Mouse (Mus musculus) hindbrain, postnatal 0 days (tissue): Measurements from ENCODE around the gene Krt88. TPM values are rescaled to one million over a fixed set of nuclear protein-coding genes. Genes with fewer than 3 reads are reported as not detected.

Source experiments
- ATAC-seq: fragments of 200-750 bp; cut with Nextera tagmentation; 2 replicates; pipeline ENCODE4 v1.8.0; 2017; ENCODE audit warnings: mild to moderate bottlenecking, moderate TSS enrichment, moderate library complexity
- DNase-seq: peaks from one replicate; pipeline ENCODE4 v3.0.0-alpha.2; 2015; ENCODE audit warnings: low spot score
- H3K27ac ChIP-seq: fragments of 300-500 bp; sonication (generic); 2 replicates; pipeline ENCODE4 v1.5.1; 2014; ENCODE audit warnings: mild to moderate bottlenecking
- H3K27me3 ChIP-seq: fragments of 300-500 bp; sonication (generic); 2 replicates; pipeline ENCODE4 v1.6.1; 2014; ENCODE audit warnings: low read length, mixed read lengths; ENCODE audit not compliant: insufficient read depth
- H3K36me3 ChIP-seq: fragments of 300-500 bp; sonication (generic); 2 replicates; pipeline ENCODE4 v1.6.1; 2014; ENCODE audit warnings: low read length, mixed read lengths; ENCODE audit not compliant: insufficient read depth
- H3K4me1 ChIP-seq: fragments of 300-500 bp; sonication (generic); 2 replicates; pipeline ENCODE4 v1.6.1; 2014; ENCODE audit warnings: antibody characterized with exemption, low read length, mixed read lengths; ENCODE audit not compliant: insufficient read depth
- H3K4me2 ChIP-seq: fragments of 300-500 bp; sonication (generic); 2 replicates; pipeline ENCODE4 v1.6.1; 2014; ENCODE audit warnings: low read depth, mild to moderate bottlenecking, low read length, moderate library complexity, mixed read lengths
- H3K4me3 ChIP-seq: fragments of 300-500 bp; sonication (generic); 2 replicates; pipeline ENCODE4 v1.5.1; 2014; ENCODE audit warnings: low read length
- H3K9ac ChIP-seq: fragments of 300-500 bp; sonication (generic); replicated peaks from 2 replicates; pipeline ENCODE4 v1.6.1; 2014; ENCODE audit warnings: mild to moderate bottlenecking, low read length, moderate library complexity, mixed read lengths
- H3K9me3 ChIP-seq: fragments of 300-500 bp; sonication (generic); 2 replicates; pipeline ENCODE4 v1.6.1; 2016; ENCODE audit warnings: low read length, mixed read lengths
- CTCF ChIP-seq: IDR thresholded peaks from 2 replicates; pipeline ENCODE4 v1.5.1; 2016; ENCODE audit warnings: antibody characterized with exemption, control low read depth, low read depth
- WGBS: fragments of 180-500 bp; shearing (Covaris S2); extraction: QIAGEN DNeasy Blood & Tissue Kit; methylation state at CpG from one replicate; pipeline ENCODE4 v1.1.7; 2014; 5-methylcytosine and 5-hydroxymethylcytosine counted together
- polyA plus RNA-seq: library from polyadenylated mRNA; unstranded; fragments of >200 nt; fragmentation: Nextera tagmentation; extraction: Ambion mirVana; gene quantifications from 2 replicates; pipeline ENCODE4 v1.2.1, GENCODE M21; 2015
- total RNA-seq: library from RNA; depleted of rRNA; stranded (reverse); fragments of >200 nt; gene quantifications from 2 replicates; pipeline ENCODE4 v1.2.3, GENCODE M21; 2014; rRNA removed

Gene Krt88
- total and polyA plus RNA-seq, 2 experiments from 2014 or later, result 0.16 TPM; not detected in 1

DNA sequence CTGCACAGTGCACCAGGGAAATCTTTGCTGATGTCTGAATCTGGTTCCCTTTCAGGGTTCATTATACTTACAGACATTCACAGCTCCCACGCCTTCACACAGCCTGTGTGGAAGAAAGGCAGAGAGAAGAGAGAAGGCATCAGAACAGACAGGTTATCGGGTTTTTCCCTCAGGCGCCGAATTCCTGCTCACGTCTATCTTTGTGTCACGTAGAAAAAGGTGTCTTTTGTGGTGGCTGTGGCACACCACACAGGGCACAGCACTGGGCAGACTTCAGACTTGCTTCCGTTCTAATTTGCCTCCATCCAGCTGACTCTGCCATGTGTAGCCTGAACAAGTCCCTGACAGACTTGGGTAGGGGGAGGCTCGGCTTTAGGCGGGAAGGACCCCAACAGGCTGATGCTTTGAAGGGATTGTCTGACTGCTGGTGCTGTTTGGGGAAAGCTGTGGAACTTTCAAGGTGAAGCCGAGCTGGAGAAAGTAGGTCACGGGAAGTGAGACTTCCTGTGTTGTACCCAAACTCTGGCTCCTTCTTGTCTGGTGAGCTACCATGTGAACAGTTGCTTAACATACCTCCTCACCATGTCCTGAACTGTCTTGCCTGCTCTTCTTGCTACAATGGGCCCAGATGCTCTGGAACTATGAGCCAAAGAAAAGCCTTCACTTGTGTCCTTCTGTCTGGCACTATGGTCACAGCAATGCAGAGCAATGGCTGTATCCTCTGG is 38.5 kb downstream of the Krt88 start:
- Histone ChIP-seq H3K27me3 (no peaks in the 10 kb centered on the region), H3K4me2 (no peak overlapping the region), H3K9ac (no peak overlapping the region), H3K36me3 (no peaks in the 10 kb centered on the region), H3K9me3 (no peaks in the 10 kb centered on the region), H3K4me3 (no peak overlapping the region), H3K27ac (no peak overlapping the region), H3K4me1 (no peaks in the 10 kb centered on the region; the same call in 1 of the 2 replicates)
- DNase-seq (no peak), ATAC-seq (no peak)
- no peak for TF ChIP-seq CTCF
- WGBS, result 78% methylated on average over 11 of the region's 11 CpGs

DNA sequence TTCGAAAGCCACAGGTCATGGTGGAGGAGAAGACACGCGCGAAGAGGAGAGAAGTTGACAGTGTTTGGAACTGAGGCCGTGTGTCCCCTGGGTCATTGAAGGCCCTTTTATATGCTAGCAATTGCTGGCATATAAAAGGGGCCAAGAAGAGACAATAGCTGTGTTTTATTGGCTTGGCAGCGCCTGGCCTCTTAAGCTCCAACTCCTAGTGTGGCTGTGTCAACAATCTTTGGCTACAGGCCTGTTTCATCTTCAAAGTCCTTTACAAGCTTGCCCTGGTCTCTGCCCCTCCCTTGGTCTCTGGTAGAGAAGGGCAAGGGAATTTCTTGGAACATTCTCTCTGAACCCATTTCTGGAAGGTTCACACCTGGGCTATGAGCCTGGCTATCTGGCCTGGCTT is 43.9 kb downstream of the Krt88 start, which contains the start of gene Krt83:
Gene Krt83, minus strand, starts transcription at position 82 of the 400 bp plus-strand sequence.
- peak; percentile 18 for DNase-seq
- H3K4me1 ChIP-seq, result no peaks in the 10 kb centered on the region
- no peak within 1 kb of the TSS for H3K4me3 ChIP-seq
- H3K9me3 ChIP-seq, result no peaks in the 10 kb centered on the region
- no peak within 1 kb of the TSS for H3K27ac ChIP-seq
- H3K9ac ChIP-seq, result no peak within 1 kb of the TSS
- no peak for TF ChIP-seq CTCF
- no peaks in the 10 kb centered on the region for H3K36me3 ChIP-seq
- no peak within 1 kb of the TSS for H3K4me2 ChIP-seq
- ATAC-seq, result no peak
- H3K27me3 ChIP-seq, result no peaks in the 10 kb centered on the region
- WGBS, result 34% methylated on average over 6 of the region's 6 CpGs

DNA sequence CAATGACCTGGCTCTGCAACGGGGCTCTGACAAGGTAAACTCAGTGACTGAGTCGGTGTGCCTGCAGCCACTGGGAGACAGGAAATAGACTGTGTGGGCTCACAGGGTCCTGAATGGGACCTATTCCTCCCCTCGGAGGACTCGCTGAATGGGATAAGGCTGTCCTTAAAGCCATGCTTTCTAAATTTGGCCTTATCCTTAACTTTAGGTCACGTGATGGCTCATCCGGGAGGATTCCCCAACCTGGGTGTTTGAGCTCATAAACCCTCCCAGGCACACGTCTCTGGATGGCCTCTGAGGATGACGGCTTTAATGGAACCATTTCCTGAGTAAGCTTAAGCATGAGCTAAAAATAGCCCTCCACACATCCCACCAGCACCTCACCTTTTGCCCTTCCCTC is 45.2 kb downstream of the Krt88 start:
- 69% methylated on average over 8 of the region's 8 CpGs for WGBS
- Histone ChIP-seq H3K4me3 (no peak overlapping the region), H3K9ac (no peak overlapping the region), H3K4me2 (no peak overlapping the region), H3K36me3 (no peaks in the 10 kb centered on the region), H3K4me1 (no peaks in the 10 kb centered on the region), H3K27me3 (no peaks in the 10 kb centered on the region), H3K27ac (no peak overlapping the region), H3K9me3 (no peaks in the 10 kb centered on the region)
- no peak for DNase-seq
- no peak for ATAC-seq
- TF ChIP-seq CTCF, result no peak

DNA sequence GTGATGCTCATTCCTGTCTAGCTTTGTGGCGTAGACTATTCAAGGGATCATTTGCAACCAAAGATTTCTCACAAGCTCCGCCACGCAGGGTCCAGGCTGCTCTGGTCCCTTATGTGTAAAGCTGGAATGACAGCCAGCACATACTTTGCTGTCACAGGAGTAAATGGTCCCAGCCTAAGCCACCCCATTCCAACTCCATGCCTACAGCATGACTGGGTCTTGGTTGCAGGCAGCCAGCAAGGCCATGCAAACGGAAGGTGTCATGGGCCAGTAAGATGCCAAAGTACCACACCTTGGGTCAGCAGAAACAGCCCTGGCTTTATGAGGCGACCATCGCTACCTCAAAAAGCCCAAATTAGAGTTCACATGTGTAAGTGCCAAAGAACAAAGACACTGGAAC is 46.2 kb downstream of the Krt88 start:
- H3K9ac ChIP-seq, result no peak overlapping the region
- 94% methylated on average over 6 of the region's 6 CpGs for WGBS
- no peaks in the 10 kb centered on the region for H3K36me3 ChIP-seq
- no peaks in the 10 kb centered on the region for H3K4me1 ChIP-seq
- DNase-seq (no peak), ATAC-seq (no peak)
- H3K27ac ChIP-seq, result no peak overlapping the region
- no peak for TF ChIP-seq CTCF
- no peak overlapping the region for H3K4me2 ChIP-seq
- H3K27me3 ChIP-seq, result no peaks in the 10 kb centered on the region
- H3K9me3 ChIP-seq, result no peaks in the 10 kb centered on the region
- no peak overlapping the region for H3K4me3 ChIP-seq

DNA sequence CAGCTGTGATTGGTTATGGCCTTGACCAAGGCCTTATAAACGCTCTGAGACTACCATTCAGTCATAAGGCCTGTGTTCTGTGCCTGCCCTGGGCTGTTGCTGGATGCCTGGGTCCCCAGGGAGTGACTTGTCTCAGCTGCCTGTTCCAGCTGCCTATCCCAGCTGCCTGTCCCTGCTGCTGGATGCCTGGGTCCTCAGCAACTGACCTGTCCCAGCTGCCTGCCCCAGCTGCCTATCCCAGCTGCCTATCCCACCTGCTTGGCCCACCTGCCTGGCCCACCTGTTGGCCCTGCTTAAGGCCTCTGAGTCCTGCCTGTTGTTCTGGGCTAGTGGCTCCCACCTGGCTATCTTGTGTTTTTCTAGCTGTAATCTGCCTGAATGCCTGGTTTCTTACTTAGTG is 46.7 kb downstream of the Krt88 start:
- no peaks in the 10 kb centered on the region for H3K9me3 ChIP-seq
- H3K36me3 ChIP-seq, result no peaks in the 10 kb centered on the region
- no peaks in the 10 kb centered on the region for H3K27me3 ChIP-seq
- H3K4me1 ChIP-seq, result no peaks in the 10 kb centered on the region
- DNase-seq (no peak), ATAC-seq (no peak)
- 67% methylated on average over 1 of the region's 1 CpGs for WGBS
- no peak overlapping the region for H3K27ac ChIP-seq
- no peak overlapping the region for H3K4me3 ChIP-seq
- no peak overlapping the region for H3K9ac ChIP-seq
- no peak for TF ChIP-seq CTCF
- no peak overlapping the region for H3K4me2 ChIP-seq

DNA sequence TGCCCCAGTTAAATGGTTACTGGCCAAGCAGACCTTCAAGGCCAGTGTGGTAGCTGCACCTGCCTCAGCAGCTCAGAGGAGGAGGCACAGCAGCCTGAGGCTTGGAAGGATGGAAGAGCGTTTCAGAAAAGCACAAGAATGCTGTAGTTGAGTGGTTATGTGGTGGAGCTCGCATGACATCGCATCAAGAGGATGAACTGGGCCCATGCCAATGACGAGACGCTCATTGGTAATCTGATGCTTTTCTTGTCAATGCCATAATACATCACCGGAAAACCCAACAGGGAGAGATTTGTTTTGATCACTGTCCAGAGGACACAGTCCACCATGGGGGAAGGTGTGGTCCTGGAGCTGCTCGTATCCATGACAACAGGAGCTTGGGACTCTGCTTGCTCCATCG is 47.7 kb downstream of the Krt88 start:
- Histone ChIP-seq H3K4me3 (no peak overlapping the region), H3K27me3 (no peaks in the 10 kb centered on the region), H3K36me3 (no peaks in the 10 kb centered on the region), H3K27ac (no peak overlapping the region), H3K4me1 (no peaks in the 10 kb centered on the region), H3K4me2 (no peak overlapping the region), H3K9ac (no peak overlapping the region), H3K9me3 (no peaks in the 10 kb centered on the region)
- no peak for DNase-seq
- WGBS, result 81% methylated on average over 8 of the region's 8 CpGs
- no peak for TF ChIP-seq CTCF
- no peak for ATAC-seq

DNA sequence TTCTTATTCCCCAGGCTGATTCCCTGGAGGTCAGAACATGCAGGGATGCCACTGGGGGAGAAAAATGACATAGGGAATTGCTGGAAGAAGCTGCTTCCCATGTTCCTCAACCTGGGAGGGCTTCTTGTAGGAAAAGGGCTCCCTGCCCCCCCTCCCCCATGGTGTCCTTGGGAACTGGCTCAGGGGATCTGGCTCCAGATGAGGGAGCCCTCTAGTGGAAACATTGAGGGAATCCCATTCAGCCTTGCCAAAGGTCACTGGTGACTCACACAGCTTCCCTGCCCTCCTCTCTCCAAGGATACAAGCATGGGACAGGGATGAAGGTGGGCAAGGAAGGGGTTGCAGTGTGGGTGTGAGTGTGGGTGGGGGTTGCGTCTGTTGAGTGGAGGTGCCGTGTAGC is 49.6 kb downstream of the Krt88 start:
- Histone ChIP-seq H3K27ac (no peak overlapping the region), H3K9ac (no peak overlapping the region), H3K4me1 (no peaks in the 10 kb centered on the region), H3K9me3 (no peaks in the 10 kb centered on the region), H3K4me2 (no peak overlapping the region), H3K27me3 (no peaks in the 10 kb centered on the region), H3K36me3 (no peaks in the 10 kb centered on the region), H3K4me3 (no peak overlapping the region)
- TF ChIP-seq CTCF, result peak; percentile 53
- DNase-seq (peak; percentile 40), ATAC-seq (no peak; the same call in 1 of the 2 replicates)
- WGBS, result 77% methylated on average over 2 of the region's 2 CpGs

Other genes with a start within 250 kb of the Krt88 start
- 6.7 and 8.7 TPM in 2 replicates for gene Grasp, start 223.6 kb upstream of the Krt88 start, total RNA-seq
- 1.5 and 1.6 TPM in 2 replicates for gene Grasp, start 223.6 kb upstream of the Krt88 start, polyA plus RNA-seq
- 9.3 and 10.3 TPM in 2 replicates for gene Nr4a1, start 193.5 kb upstream of the Krt88 start, total RNA-seq
- gene Nr4a1, start 193.5 kb upstream of the Krt88 start, polyA plus RNA-seq, result 5.3 and 6.5 TPM in 2 replicates
- gene Atg101, start 163.5 kb upstream of the Krt88 start, total RNA-seq, result 44.1 and 52.3 TPM in 2 replicates
- gene Atg101, start 163.5 kb upstream of the Krt88 start, polyA plus RNA-seq, result 69.1 and 75.3 TPM in 2 replicates
- gene 6030408B16Rik, start 154.5 kb upstream of the Krt88 start, total RNA-seq, result not detected in 2 replicates
- 0.15 and 0.30 TPM in 2 replicates for gene 6030408B16Rik, start 154.5 kb upstream of the Krt88 start, polyA plus RNA-seq
- 0.43 and 1.2 TPM in 2 replicates for gene Krt80, start 77.6 kb upstream of the Krt88 start, total RNA-seq
- 0.30 and 0.33 TPM in 2 replicates for gene Krt80, start 77.6 kb upstream of the Krt88 start, polyA plus RNA-seq
- 0.40 and 0.73 TPM in 2 replicates for gene Krt7, start 36.7 kb upstream of the Krt88 start, total RNA-seq
- gene Krt7, start 36.7 kb upstream of the Krt88 start, polyA plus RNA-seq, result 0.84 and 0.95 TPM in 2 replicates
- 0.75 and 1.5 TPM in 2 replicates for gene Krt87, start 8.9 kb upstream of the Krt88 start, total RNA-seq
- 0.69 and 0.96 TPM in 2 replicates for gene Krt87, start 8.9 kb upstream of the Krt88 start, polyA plus RNA-seq
- not detected in 2 replicates for gene Krt81, start 16.0 kb downstream of the Krt88 start, total RNA-seq
- gene Krt81, start 16.0 kb downstream of the Krt88 start, polyA plus RNA-seq, result 0.09 TPM in 1 of 2 replicates, not detected in the other
- 0.05 TPM in 1 of 2 replicates, not detected in the other for gene Krt86, start 25.7 kb downstream of the Krt88 start, total RNA-seq
- 0.26 and 0.34 TPM in 2 replicates for gene Krt86, start 25.7 kb downstream of the Krt88 start, polyA plus RNA-seq
- gene Krt83, start 43.8 kb downstream of the Krt88 start, total RNA-seq, result not detected in 2 replicates
- not detected in 2 replicates for gene Krt83, start 43.8 kb downstream of the Krt88 start, polyA plus RNA-seq
- gene Gm49425, start 69.5 kb downstream of the Krt88 start, total RNA-seq, result not detected in 2 replicates
- gene Gm49425, start 69.5 kb downstream of the Krt88 start, polyA plus RNA-seq, result not detected in 2 replicates
- not detected in 2 replicates for gene Krt84, start 85.1 kb downstream of the Krt88 start, total RNA-seq
- gene Krt84, start 85.1 kb downstream of the Krt88 start, polyA plus RNA-seq, result not detected in 2 replicates
- gene Krt82, start 102.9 kb downstream of the Krt88 start, total RNA-seq, result not detected in 2 replicates
- not detected in 2 replicates for gene Krt82, start 102.9 kb downstream of the Krt88 start, polyA plus RNA-seq
- 0.11 TPM in 1 of 2 replicates, not detected in the other for gene Krt90, start 115.2 kb downstream of the Krt88 start, total RNA-seq
- gene Krt90, start 115.2 kb downstream of the Krt88 start, polyA plus RNA-seq, result 0.11 and 0.26 TPM in 2 replicates
- 0.10 and 0.47 TPM in 2 replicates for gene Krt75, start 126.2 kb downstream of the Krt88 start, total RNA-seq
- gene Krt75, start 126.2 kb downstream of the Krt88 start, polyA plus RNA-seq, result 0.09 and 0.15 TPM in 2 replicates
- gene Gm5414, start 180.4 kb downstream of the Krt88 start, total RNA-seq, result not detected in 2 replicates
- not detected in 2 replicates for gene Gm5414, start 180.4 kb downstream of the Krt88 start, polyA plus RNA-seq
- not detected in 2 replicates for gene Gm5478, start 199.6 kb downstream of the Krt88 start, total RNA-seq
- gene Gm5478, start 199.6 kb downstream of the Krt88 start, polyA plus RNA-seq, result not detected in 2 replicates
- not detected in 2 replicates for gene Krt6b, start 232.5 kb downstream of the Krt88 start, total RNA-seq
- gene Krt6b, start 232.5 kb downstream of the Krt88 start, polyA plus RNA-seq, result not detected in 2 replicates
- not detected in 2 replicates for gene Krt6a, start 246.6 kb downstream of the Krt88 start, total RNA-seq
- 0.13 TPM in 1 of 2 replicates, not detected in the other for gene Krt6a, start 246.6 kb downstream of the Krt88 start, polyA plus RNA-seq